Mouse (Mus musculus) liver, embryonic 14.5 days (tissue): ENCODE measurements around the gene Fabp1. TPM values are rescaled to one million over a fixed set of nuclear protein-coding genes. Genes with fewer than 3 reads are reported as not detected.

Source experiments
- ATAC-seq: fragments of 200-750 bp; cut with Nextera tagmentation; 2 replicates; pipeline ENCODE4 v1.8.0; 2017; ENCODE audit warnings: moderate number of reproducible peaks, mild to moderate bottlenecking, moderate library complexity; ENCODE audit not compliant: insufficient read depth
- DNase-seq, 3 experiments: peaks; one replicate each; pipeline ENCODE4 v3.0.0-alpha.2; 2012 to 2013; ENCODE audit warnings: low read depth in 3 of 3, low spot score in 3 of 3
- H3K27ac ChIP-seq: fragments of 300-500 bp; sonication (generic); 2 replicates; pipeline ENCODE4 v1.5.1; 2014; ENCODE audit warnings: moderate library complexity, mild to moderate bottlenecking, control low read depth, inconsistent platforms
- H3K27me3 ChIP-seq: fragments of 300-500 bp; sonication (generic); 2 replicates; pipeline ENCODE4 v1.6.1; 2014; ENCODE audit warnings: mild to moderate bottlenecking, low read length, moderate library complexity; ENCODE audit not compliant: control insufficient read depth, insufficient read depth
- H3K36me3 ChIP-seq: fragments of 300-500 bp; sonication (generic); replicated peaks from 2 replicates; pipeline ENCODE4 v1.6.1; 2014; ENCODE audit warnings: low read depth; ENCODE audit not compliant: control insufficient read depth, insufficient read depth
- H3K4me1 ChIP-seq, 2 experiments: fragments of 200-500 bp in 1 of 2; fragments of 300-500 bp in 1 of 2; sonication (generic) in 1 of 2; replicated peaks; 2 replicates each; pipeline ENCODE4 v1.6.1; 2012 to 2014; ENCODE audit warnings: antibody characterized with exemption in 1 of 2, inconsistent platforms in 1 of 2, low read length in 1 of 2; ENCODE audit not compliant: control insufficient read depth in 2 of 2, insufficient read depth in 2 of 2
- H3K4me2 ChIP-seq: fragments of 300-500 bp; sonication (generic); 2 replicates; pipeline ENCODE4 v1.6.1; 2014; ENCODE audit warnings: low read depth, mild to moderate bottlenecking, control low read depth, moderate library complexity
- H3K4me3 ChIP-seq, 2 experiments: fragments of 200-500 bp in 1 of 2; fragments of 300-500 bp in 1 of 2; sonication (generic) in 1 of 2; 2 replicates each; pipeline ENCODE4 v1.5.1; 2012 to 2014; ENCODE audit warnings: low read depth in 2 of 2, low read length in 2 of 2, mild to moderate bottlenecking in 2 of 2, control low read depth in 1 of 2, inconsistent platforms in 1 of 2, moderate library complexity in 1 of 2; ENCODE audit not compliant: insufficient read depth in 1 of 2
- H3K9ac ChIP-seq: fragments of 300-500 bp; sonication (generic); replicated peaks from 2 replicates; pipeline ENCODE4 v1.6.1; 2014; ENCODE audit warnings: mild to moderate bottlenecking, control low read depth, moderate library complexity
- H3K9me3 ChIP-seq: fragments of 300-500 bp; sonication (generic); 2 replicates; pipeline ENCODE4 v1.6.1; 2016; ENCODE audit warnings: low read length, mixed read lengths; ENCODE audit not compliant: control insufficient read depth
- CTCF ChIP-seq: IDR thresholded peaks from 2 replicates; pipeline ENCODE4 v1.5.1; 2016; ENCODE audit warnings: antibody characterized with exemption, low read depth, control low read depth
- EP300 ChIP-seq: IDR thresholded peaks from 2 replicates; pipeline ENCODE4 v1.6.1; 2016; ENCODE audit warnings: antibody characterized with exemption, low read depth
- WGBS: fragments of 180-500 bp; shearing (Covaris S2); extraction: QIAGEN DNeasy Blood & Tissue Kit; methylation state at CpG from one replicate; pipeline ENCODE4 v1.1.7; 2014; ENCODE audit not compliant: insufficient replicate concordance; 5-methylcytosine and 5-hydroxymethylcytosine counted together
- polyA plus RNA-seq, 2 experiments: library from polyadenylated mRNA; depleted of rRNA in 1 of 2; stranded (reverse) in 1 of 2; unstranded in 1 of 2; fragments of >200 nt; fragmentation: Nextera tagmentation in 1 of 2; extraction: Ambion mirVana in 1 of 2; gene quantifications; 2 replicates each; pipeline versions ENCODE4 v1.2.1 to v1.2.3; 2012 to 2014

The Fabp1 gene
- polyA plus RNA-seq, 2 experiments, result 179 to 360 TPM

- no peak for DNase-seq
- TF ChIP-seq CTCF, result no peak
- TF ChIP-seq EP300, result no peak
- Histone ChIP-seq H3K4me3 (no peak overlapping the region), H3K9me3 (no peaks in the 10 kb centered on the region), H3K4me1 (peaks cover 0 to 5% of the 10 kb centered on the region in 2 experiments; a peak in 1 of 4 replicates), H3K27ac (no peak overlapping the region), H3K9ac (no peak overlapping the region), H3K4me2 (no peak overlapping the region), H3K36me3 (no peaks in the 10 kb centered on the region), H3K27me3 (no peaks in the 10 kb centered on the region)
- 67% methylated on average over 1 of the region's 1 CpGs for WGBS
- no peak for ATAC-seq
Observed at GRCm38 (mm10) chr6:71248420-71248819, 48.8 kb downstream of the Fabp1 start.

GRCm38 (mm10) chr6:71249615-71250014 lies 50.0 kb downstream of the Fabp1 start:
- no peak for ATAC-seq

GRCm38 (mm10) chr6:71250951-71251350 lies 51.3 kb downstream of the Fabp1 start:
- Histone ChIP-seq H3K4me3 (no peak overlapping the region), H3K4me1 (peaks cover 0 to 5% of the 10 kb centered on the region in 2 experiments; a peak in 1 of 4 replicates), H3K9me3 (no peaks in the 10 kb centered on the region), H3K36me3 (no peaks in the 10 kb centered on the region), H3K27ac (no peak overlapping the region), H3K27me3 (no peaks in the 10 kb centered on the region), H3K4me2 (no peak overlapping the region), H3K9ac (no peak overlapping the region)
- no peak for DNase-seq
- 50% methylated on average over 8 of the region's 8 CpGs for WGBS
- ATAC-seq, result no peak
- TF ChIP-seq EP300, result no peak
- no peak for TF ChIP-seq CTCF

More at GRCm38 (mm10) chr6:71249615-71250014, 50.0 kb downstream of the Fabp1 start:
- no peak overlapping the region for H3K4me2 ChIP-seq
- no peak overlapping the region for H3K9ac ChIP-seq
- H3K4me1 ChIP-seq, result peaks cover 0 to 5% of the 10 kb centered on the region in 2 experiments; a peak in 1 of 4 replicates
- 45% methylated on average over 3 of the region's 3 CpGs for WGBS
- no peak overlapping the region for H3K27ac ChIP-seq
- TF ChIP-seq EP300, result no peak
- TF ChIP-seq CTCF, result no peak
- DNase-seq, result no peak
- no peak overlapping the region for H3K4me3 ChIP-seq
- no peaks in the 10 kb centered on the region for H3K36me3 ChIP-seq
- no peaks in the 10 kb centered on the region for H3K9me3 ChIP-seq
- no peaks in the 10 kb centered on the region for H3K27me3 ChIP-seq

GRCm38 (mm10) chr6:71254456-71254855 lies 54.8 kb downstream of the Fabp1 start:
- Histone ChIP-seq H3K36me3 (no peaks in the 10 kb centered on the region), H3K9ac (no peak overlapping the region), H3K4me2 (no peak overlapping the region), H3K27me3 (no peaks in the 10 kb centered on the region), H3K9me3 (no peaks in the 10 kb centered on the region), H3K4me1 (peaks cover 2 to 3% of the 10 kb centered on the region in 2 experiments; a peak in 2 of 4 replicates), H3K4me3 (no peak overlapping the region), H3K27ac (no peak overlapping the region)
- WGBS, result 80% methylated on average over 6 of the region's 6 CpGs
- ATAC-seq (no peak), DNase-seq (no peak)
- no peak for TF ChIP-seq CTCF
- no peak for TF ChIP-seq EP300

Other genes with a start within 250 kb of the Fabp1 start
- gene Foxi3, start 243.3 kb upstream of the Fabp1 start, polyA plus RNA-seq (2012; rRNA removed), result not detected in 2 replicates
- gene Foxi3, start 243.3 kb upstream of the Fabp1 start, polyA plus RNA-seq (2014; fragmentation: Nextera tagmentation; extraction: Ambion mirVana), result not detected in 2 replicates
- 4.7 and 5.4 TPM in 2 replicates for gene Thnsl2, start 55.4 kb upstream of the Fabp1 start, polyA plus RNA-seq (2012; rRNA removed)
- gene Thnsl2, start 55.4 kb upstream of the Fabp1 start, polyA plus RNA-seq (2014; fragmentation: Nextera tagmentation; extraction: Ambion mirVana), result 11.5 and 11.8 TPM in 2 replicates
- gene Krcc1, start 71.8 kb downstream of the Fabp1 start, polyA plus RNA-seq (2012; rRNA removed), result 7.6 and 11.1 TPM in 2 replicates
- 23.0 and 26.4 TPM in 2 replicates for gene Krcc1, start 71.8 kb downstream of the Fabp1 start, polyA plus RNA-seq (2014; fragmentation: Nextera tagmentation; extraction: Ambion mirVana)
- 0.04 and 0.08 TPM in 2 replicates for gene Smyd1, start 122.4 kb downstream of the Fabp1 start, polyA plus RNA-seq (2012; rRNA removed)
- gene Smyd1, start 122.4 kb downstream of the Fabp1 start, polyA plus RNA-seq (2014; fragmentation: Nextera tagmentation; extraction: Ambion mirVana), result 0.11 TPM in 1 of 2 replicates, not detected in the other
- not detected in 2 replicates for gene Cd8b1, start 123.0 kb downstream of the Fabp1 start, polyA plus RNA-seq (2012; rRNA removed)
- not detected in 2 replicates for gene Cd8b1, start 123.0 kb downstream of the Fabp1 start, polyA plus RNA-seq (2014; fragmentation: Nextera tagmentation; extraction: Ambion mirVana)
- gene Cd8a, start 173.6 kb downstream of the Fabp1 start, polyA plus RNA-seq (2012; rRNA removed), result not detected in 2 replicates
- not detected in 2 replicates for gene Cd8a, start 173.6 kb downstream of the Fabp1 start, polyA plus RNA-seq (2014; fragmentation: Nextera tagmentation; extraction: Ambion mirVana)
- gene Rmnd5a, start 240.8 kb downstream of the Fabp1 start, polyA plus RNA-seq (2012; rRNA removed), result 10.3 and 14.8 TPM in 2 replicates
- 4.5 and 4.7 TPM in 2 replicates for gene Rmnd5a, start 240.8 kb downstream of the Fabp1 start, polyA plus RNA-seq (2014; fragmentation: Nextera tagmentation; extraction: Ambion mirVana)